Mouse (Mus musculus): Measurements from ENCODE around the gene Tmie. TPM values are rescaled to one million over a fixed set of nuclear protein-coding genes. Genes with fewer than 3 reads are reported as not detected.
A peak's percentile ranks its signal among the peaks of the same experiment; 100 is the strongest.

Tmie gene
- total RNA-seq, 1 experiment: 0.67 TPM

- peak within 1 kb of the TSS; percentile 42 for H3K9ac ChIP-seq (ENCODE audit: insufficient read depth, low read depth, low read length, poor library complexity, severe bottlenecking)
- H3K4me1 ChIP-seq (ENCODE audit: control insufficient read depth in 2 of 2, insufficient read depth in 2 of 2, low read length in 2 of 2, poor library complexity in 1 of 2): peaks cover 0 to 26% of the 10 kb centered on the region in 2 experiments; a peak in 3 of 4 replicates
- TF ChIP-seq HCFC1 (IDR thresholded peaks at IDR 0.05; ENCODE audit: borderline replicate concordance, insufficient read depth, low read length) (no peak), ZC3H11A (IDR thresholded peaks at IDR 0.05; ENCODE audit: borderline replicate concordance, low read depth, low read length) (no peak), MAFK (IDR thresholded peaks at IDR 0.05; ENCODE audit: insufficient read depth, low read depth, low read length) (no peak)
- H3K4me3 ChIP-seq (ENCODE audit: insufficient read depth in 1 of 2, low read depth in 1 of 2, low read length in 2 of 2, poor library complexity in 1 of 2, severe bottlenecking in 1 of 2): peak within 1 kb of the TSS; percentile 63 to 76
- no peaks in the 10 kb centered on the region for H3K9me3 ChIP-seq (ENCODE audit: control insufficient read depth, insufficient read depth, low read depth, low read length)
- no peaks in the 10 kb centered on the region; the same call in 1 of the 2 replicates for H3K36me3 ChIP-seq (ENCODE audit: control insufficient read depth, insufficient read depth, low read length, poor library complexity, severe bottlenecking)
- no peak within 1 kb of the TSS for H3K27ac ChIP-seq (ENCODE audit: insufficient read depth, low read depth, low read length, poor library complexity, severe bottlenecking)
- DNase-seq (ENCODE audit: low read depth, low spot score): no peak
- in situ Hi-C loops (cut with MboI; ENCODE audit: low sequenced_read_pairs in 2 of 2, unreplicated experiment in 2 of 2): loop anchor here in 1 of 2 experiments (10.0 kb wide), 1 partner anchor 165 kb away; no protein-coding TSS in a partner anchor
These were observed 557 bp downstream of the Tmie start, which contains the start of gene Als2cl for GRCm38 (mm10) chr9:110879191-110879920. TSS of gene Als2cl (plus strand) at chr9:110879870.

DNA sequence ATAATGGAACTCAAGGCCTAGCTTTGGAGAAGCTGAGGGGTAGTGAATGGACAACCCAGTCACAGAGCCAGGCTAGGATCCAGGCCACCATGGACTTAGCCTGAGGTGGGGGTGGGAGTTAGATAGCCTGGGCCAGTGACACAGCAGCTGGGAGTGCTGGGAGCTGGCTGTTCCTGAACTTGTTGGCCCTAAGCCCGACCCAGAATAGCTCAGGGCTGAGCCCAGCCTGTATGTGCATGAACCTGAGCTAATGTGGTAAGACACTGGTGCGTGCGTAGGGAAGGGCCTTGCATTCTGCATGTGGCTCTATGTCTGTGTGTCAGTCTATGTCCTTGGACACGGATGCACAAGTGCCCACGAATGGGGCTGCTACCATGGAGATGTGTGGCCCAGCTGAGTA is 2.0 kb downstream of the Tmie start:
- H3K9ac ChIP-seq (ENCODE audit: insufficient read depth, low read depth, low read length, poor library complexity, severe bottlenecking): no peak overlapping the region
- peaks cover 0 to 31% of the 10 kb centered on the region in 2 experiments; a peak in 3 of 4 replicates for H3K4me1 ChIP-seq (ENCODE audit: control insufficient read depth in 2 of 2, insufficient read depth in 2 of 2, low read length in 2 of 2, poor library complexity in 1 of 2)
- TF ChIP-seq HCFC1 (IDR thresholded peaks at IDR 0.05; ENCODE audit: borderline replicate concordance, insufficient read depth, low read length) (no peak), MAFK (IDR thresholded peaks at IDR 0.05; ENCODE audit: insufficient read depth, low read depth, low read length) (no peak), ZC3H11A (IDR thresholded peaks at IDR 0.05; ENCODE audit: borderline replicate concordance, low read depth, low read length) (no peak), ZNF384 (IDR thresholded peaks at IDR 0.05; ENCODE audit: low read depth, low read length) (no peak), CHD2 (IDR thresholded peaks at IDR 0.05; ENCODE audit: low read depth, low read length) (no peak)
- H3K4me3 ChIP-seq (ENCODE audit: insufficient read depth in 1 of 2, low read depth in 1 of 2, low read length in 2 of 2, poor library complexity in 1 of 2, severe bottlenecking in 1 of 2): no peak overlapping the region
- no peak overlapping the region for H3K27ac ChIP-seq (ENCODE audit: insufficient read depth, low read depth, low read length, poor library complexity, severe bottlenecking)
- in situ Hi-C loops (cut with MboI; ENCODE audit: low sequenced_read_pairs in 2 of 2, unreplicated experiment in 2 of 2): loop anchor here in 1 of 2 experiments (10.0 kb wide), 1 partner anchor 163 kb away; no protein-coding TSS in a partner anchor
- no peaks in the 10 kb centered on the region for H3K36me3 ChIP-seq (ENCODE audit: control insufficient read depth, insufficient read depth, low read length, poor library complexity, severe bottlenecking)
- DNase-seq (ENCODE audit: low read depth, low spot score): no peak
- no peaks in the 10 kb centered on the region for H3K9me3 ChIP-seq (ENCODE audit: control insufficient read depth, insufficient read depth, low read depth, low read length)

- TF ChIP-seq HCFC1 (IDR thresholded peaks at IDR 0.05; ENCODE audit: borderline replicate concordance, insufficient read depth, low read length) (no peak), CHD2 (IDR thresholded peaks at IDR 0.05; ENCODE audit: low read depth, low read length) (no peak), ZNF384 (IDR thresholded peaks at IDR 0.05; ENCODE audit: low read depth, low read length) (no peak)
These were observed 2.6 kb downstream of the Tmie start for GRCm38 (mm10) chr9:110877353-110877752.

GRCm38 (mm10) chr9:110875288-110875695 is 4.6 kb downstream of the Tmie start:
- no peak for TF ChIP-seq HCFC1 (IDR thresholded peaks at IDR 0.05; ENCODE audit: borderline replicate concordance, insufficient read depth, low read length)
- no peak overlapping the region for H3K4me3 ChIP-seq (ENCODE audit: insufficient read depth in 1 of 2, low read depth in 1 of 2, low read length in 2 of 2, poor library complexity in 1 of 2, severe bottlenecking in 1 of 2)
- H3K4me1 ChIP-seq (ENCODE audit: control insufficient read depth in 2 of 2, insufficient read depth in 2 of 2, low read length in 2 of 2, poor library complexity in 1 of 2): peaks cover 0 to 15% of the 10 kb centered on the region in 2 experiments; a peak in 1 of 4 replicates
- in situ Hi-C loops (cut with MboI; ENCODE audit: low sequenced_read_pairs in 2 of 2, unreplicated experiment in 2 of 2): loop anchor here in 1 of 2 experiments (10.0 kb wide), 1 partner anchor 160 kb away; no protein-coding TSS in a partner anchor
- no peak overlapping the region for H3K9ac ChIP-seq (ENCODE audit: insufficient read depth, low read depth, low read length, poor library complexity, severe bottlenecking)
- no peak for DNase-seq (ENCODE audit: low read depth, low spot score)
- H3K27ac ChIP-seq (ENCODE audit: insufficient read depth, low read depth, low read length, poor library complexity, severe bottlenecking): no peak overlapping the region
- no peaks in the 10 kb centered on the region for H3K36me3 ChIP-seq (ENCODE audit: control insufficient read depth, insufficient read depth, low read length, poor library complexity, severe bottlenecking)
- no peaks in the 10 kb centered on the region for H3K9me3 ChIP-seq (ENCODE audit: control insufficient read depth, insufficient read depth, low read depth, low read length)

More at GRCm38 (mm10) chr9:110877353-110877752, 2.6 kb downstream of the Tmie start:
- Histone ChIP-seq H3K9me3 (ENCODE audit: control insufficient read depth, insufficient read depth, low read depth, low read length) (no peaks in the 10 kb centered on the region), H3K4me1 (ENCODE audit: control insufficient read depth in 2 of 2, insufficient read depth in 2 of 2, low read length in 2 of 2, poor library complexity in 1 of 2) (peaks cover 0 to 31% of the 10 kb centered on the region in 2 experiments; a peak in 3 of 4 replicates), H3K4me3 (ENCODE audit: insufficient read depth in 1 of 2, low read depth in 1 of 2, low read length in 2 of 2, poor library complexity in 1 of 2, severe bottlenecking in 1 of 2) (no peak overlapping the region), H3K36me3 (ENCODE audit: control insufficient read depth, insufficient read depth, low read length, poor library complexity, severe bottlenecking) (no peaks in the 10 kb centered on the region), H3K9ac (ENCODE audit: insufficient read depth, low read depth, low read length, poor library complexity, severe bottlenecking) (no peak overlapping the region), H3K27ac (ENCODE audit: insufficient read depth, low read depth, low read length, poor library complexity, severe bottlenecking) (no peak overlapping the region)
- DNase-seq (ENCODE audit: low read depth, low spot score): no peak
- in situ Hi-C loops (cut with MboI; ENCODE audit: low sequenced_read_pairs in 2 of 2, unreplicated experiment in 2 of 2): loop anchor here in 1 of 2 experiments (10.0 kb wide), 1 partner anchor 163 kb away; no protein-coding TSS in a partner anchor
